Mouse (Mus musculus) E14TG2a.4 (cell line): ENCODE results near the gene S100a5.

Experiments used
- CTCF ChIP-seq: conservative IDR thresholded peaks from 2 replicates; pipeline ENCODE4 v1.5.1; 2014; ENCODE audit warnings: low read length
- NANOG ChIP-seq: IDR thresholded peaks from 2 replicates; pipeline ENCODE4 v1.6.1; 2014; ENCODE audit warnings: borderline replicate concordance, low read length, mixed read lengths
- POU5F1 ChIP-seq: IDR thresholded peaks from 2 replicates; pipeline ENCODE4 v1.6.1; 2014; ENCODE audit warnings: low read length, borderline replicate concordance

DNA sequence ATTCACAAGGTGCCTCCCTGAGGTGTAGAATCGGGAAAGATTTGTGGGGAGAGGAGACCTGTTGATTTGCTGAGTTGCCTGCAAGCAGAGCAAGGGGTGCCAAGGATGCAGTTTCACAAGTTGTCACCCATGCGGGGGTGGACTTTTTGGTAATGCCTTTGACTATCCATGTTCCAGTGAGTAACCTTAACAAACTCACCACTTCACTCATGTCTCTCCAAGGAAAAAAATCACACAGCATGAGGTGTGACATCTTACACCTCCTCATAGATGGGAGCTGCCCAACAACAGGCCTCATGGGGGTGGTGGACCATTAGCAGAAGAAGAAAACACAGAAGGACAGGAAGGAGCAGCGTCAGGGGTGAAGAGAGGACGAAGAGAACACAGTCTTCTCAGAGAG is 25.8 kb upstream of the S100a5 start:
- TF ChIP-seq CTCF (no peak), NANOG (no peak), POU5F1 (no peak)
